Mouse (Mus musculus) bone marrow macrophage, adult 2 months (primary cell): Measurements from ENCODE around the gene Mef2b. TPM values are rescaled to one million over a fixed set of nuclear protein-coding genes. Genes with fewer than 3 reads are reported as not detected.

Source experiments
- H3K27ac ChIP-seq: 2 replicates; pipeline ENCODE4 v1.5.1; 2012; ENCODE audit warnings: low read depth, low read length; ENCODE audit not compliant: insufficient read depth
- H3K4me1 ChIP-seq: 2 replicates; pipeline ENCODE4 v1.6.1; 2012; ENCODE audit warnings: low read length; ENCODE audit not compliant: control insufficient read depth, insufficient read depth
- H3K4me3 ChIP-seq: 2 replicates; pipeline ENCODE4 v1.5.1; 2012; ENCODE audit warnings: mild to moderate bottlenecking, low read length, moderate library complexity; ENCODE audit not compliant: insufficient read depth
- CTCF ChIP-seq: IDR thresholded peaks from 2 replicates; pipeline ENCODE4 v1.5.1; 2012; ENCODE audit warnings: low read depth, mild to moderate bottlenecking, low read length, moderate library complexity
- POLR2A ChIP-seq: IDR thresholded peaks from 2 replicates; pipeline ENCODE4 v1.6.1; 2012; ENCODE audit warnings: mild to moderate bottlenecking, low read depth, low read length, borderline replicate concordance
- polyA plus RNA-seq: library from polyadenylated mRNA; stranded (reverse); fragments of >200 nt; gene quantifications from 2 replicates; pipeline ENCODE4 v1.2.4, GENCODE M21; 2012; ENCODE audit not compliant: missing spikeins, insufficient read depth, insufficient read length

Gene Mef2b
- polyA plus RNA-seq, 1 experiment, result not detected

DNA sequence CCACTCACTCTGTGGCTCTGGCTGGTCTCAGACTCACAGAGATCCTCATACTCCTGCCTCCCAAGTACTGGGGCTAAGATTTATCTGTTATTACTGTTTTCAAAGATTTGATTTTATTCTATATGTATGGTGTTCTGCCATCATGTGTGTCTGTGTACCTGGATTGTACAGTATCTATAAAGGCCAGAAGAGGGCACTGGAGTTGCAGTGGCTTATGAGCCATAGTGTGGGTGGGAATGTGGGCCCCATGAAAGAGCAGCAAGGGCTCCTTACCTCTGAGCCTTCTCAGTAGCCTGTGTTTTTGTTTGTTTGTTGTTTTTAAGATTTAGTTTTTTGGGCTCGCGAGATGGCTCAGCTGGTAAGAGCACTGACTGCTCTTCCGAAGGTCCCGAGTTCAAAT lies 39.6 kb downstream of the Mef2b start:
- Histone ChIP-seq H3K4me3 (no peak overlapping the region), H3K27ac (no peak overlapping the region), H3K4me1 (no peaks in the 10 kb centered on the region)
- TF ChIP-seq CTCF (no peak), POLR2A (no peak)

DNA sequence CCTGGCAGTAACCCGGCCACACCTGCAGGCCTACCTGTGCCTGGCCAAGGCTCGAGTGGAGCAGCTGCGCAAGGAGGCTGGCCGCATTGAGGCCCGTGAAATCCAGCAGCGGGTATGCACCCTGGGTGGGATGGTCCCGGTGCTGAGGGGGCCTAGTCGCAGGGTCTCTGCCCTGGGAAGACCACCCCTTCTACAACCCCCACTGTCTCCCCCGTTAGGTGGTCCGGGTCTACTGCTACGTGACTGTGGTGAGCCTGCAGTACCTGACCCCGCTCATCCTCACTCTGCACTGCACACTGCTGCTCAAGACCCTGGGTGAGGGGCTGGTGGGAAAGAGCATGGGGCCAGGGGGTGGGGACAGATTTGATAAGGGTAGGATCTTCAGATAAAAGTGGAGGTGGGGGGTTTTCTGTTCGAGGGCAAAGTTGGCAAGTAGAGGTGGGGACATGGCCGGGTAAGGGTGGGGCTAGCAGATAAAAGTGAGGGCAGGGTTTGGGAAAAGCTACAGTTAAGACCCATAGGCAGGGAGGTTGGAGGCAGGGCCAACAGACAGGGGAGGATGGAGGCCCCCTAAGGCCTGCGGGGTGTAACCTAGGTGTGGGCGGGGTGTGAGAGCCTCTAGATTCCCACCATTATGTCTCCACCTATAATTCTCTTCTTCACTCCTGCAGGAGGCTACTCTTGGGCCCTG lies 41.8 kb downstream of the Mef2b start:
- TF ChIP-seq CTCF, result no peak
- TF ChIP-seq POLR2A, result no peak
- no peak overlapping the region for H3K27ac ChIP-seq
- H3K4me3 ChIP-seq, result no peak overlapping the region
- H3K4me1 ChIP-seq, result no peaks in the 10 kb centered on the region

DNA sequence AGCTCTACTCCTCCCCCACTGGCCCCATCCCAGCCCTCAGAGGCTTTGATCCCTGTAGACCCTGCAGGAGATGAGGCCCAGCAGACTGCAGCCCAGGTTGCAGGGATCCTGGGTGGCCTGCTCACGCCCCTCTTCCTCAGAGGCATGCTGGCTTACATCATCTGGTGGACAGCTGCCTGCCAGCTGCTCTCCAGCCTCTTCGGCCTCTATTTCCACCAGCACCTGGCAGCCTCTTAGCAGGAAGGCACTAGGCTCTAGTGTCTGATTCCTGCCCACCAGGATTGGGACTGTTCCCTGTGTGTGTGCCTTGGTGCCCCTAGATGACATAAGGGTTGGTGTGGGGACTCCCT lies 42.4 kb downstream of the Mef2b start:
- no peak for TF ChIP-seq CTCF
- no peak for TF ChIP-seq POLR2A
- no peaks in the 10 kb centered on the region for H3K4me1 ChIP-seq
- H3K4me3 ChIP-seq, result no peak overlapping the region
- H3K27ac ChIP-seq, result no peak overlapping the region

DNA sequence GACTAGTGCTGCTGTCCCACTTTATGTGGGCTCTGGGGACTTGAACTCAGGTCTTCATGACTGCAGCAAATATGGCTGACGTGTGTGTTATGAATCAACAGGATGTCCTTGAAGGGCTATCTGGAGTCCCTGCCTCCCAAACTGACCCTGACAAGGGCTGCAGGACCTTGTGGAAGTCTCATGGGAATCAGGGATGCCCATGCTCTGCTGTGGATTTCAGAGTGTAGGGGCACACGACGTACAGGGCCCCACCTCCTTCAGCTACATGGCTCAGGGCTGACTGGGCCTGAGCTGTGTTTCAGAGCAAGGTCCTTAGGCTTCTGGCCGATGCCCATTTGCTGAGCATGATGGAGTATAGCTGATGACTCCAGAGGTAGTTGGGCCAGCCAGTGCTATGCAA lies 43.7 kb downstream of the Mef2b start:
- Histone ChIP-seq H3K4me1 (no peaks in the 10 kb centered on the region), H3K4me3 (no peak overlapping the region), H3K27ac (no peak overlapping the region)
- TF ChIP-seq CTCF (no peak), POLR2A (no peak)

DNA sequence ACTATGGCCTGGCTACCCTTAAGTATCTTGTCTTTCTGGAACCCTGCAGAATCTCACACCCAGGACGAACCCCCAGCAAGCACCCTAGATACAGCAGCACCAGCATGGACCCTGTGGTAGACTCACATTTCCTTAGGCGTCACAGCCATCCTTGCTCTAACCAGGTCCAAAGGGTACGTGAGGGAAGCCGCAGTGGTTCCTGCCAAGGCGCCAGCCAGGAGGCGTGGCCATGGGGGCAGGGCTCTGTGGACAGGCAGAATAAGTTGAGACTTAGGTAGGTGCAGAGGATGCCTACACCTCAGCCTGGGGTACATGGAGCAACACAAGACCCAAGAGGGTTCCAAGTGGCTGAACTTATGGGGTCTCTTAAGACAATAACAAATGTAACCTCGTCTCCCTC lies 49.2 kb downstream of the Mef2b start:
- Histone ChIP-seq H3K4me1 (no peaks in the 10 kb centered on the region), H3K27ac (no peak overlapping the region), H3K4me3 (no peak overlapping the region)
- TF ChIP-seq POLR2A (no peak), CTCF (no peak)

DNA sequence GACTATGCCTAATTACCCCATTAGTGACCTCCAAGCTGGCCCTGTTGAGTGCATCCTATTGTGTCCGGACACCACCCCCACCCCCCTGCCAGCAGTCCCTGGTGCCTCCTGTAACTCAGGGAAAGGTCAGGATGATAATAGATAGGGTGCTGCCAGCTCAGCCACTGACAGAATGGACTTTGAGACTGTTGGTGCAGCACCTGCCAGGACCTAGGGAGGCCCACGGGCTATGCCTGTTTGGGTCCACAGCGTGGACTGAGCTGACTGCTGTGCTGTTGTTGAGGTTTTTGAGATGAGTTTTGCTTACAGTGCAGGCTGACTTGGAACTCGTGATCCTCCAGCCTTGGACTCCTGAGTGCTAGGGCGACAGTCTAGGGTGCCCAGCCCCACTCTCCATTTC lies 53.7 kb downstream of the Mef2b start:
- no peak for TF ChIP-seq CTCF
- no peak for TF ChIP-seq POLR2A
- H3K27ac ChIP-seq, result no peak overlapping the region
- H3K4me3 ChIP-seq, result no peak overlapping the region
- no peaks in the 10 kb centered on the region for H3K4me1 ChIP-seq

DNA sequence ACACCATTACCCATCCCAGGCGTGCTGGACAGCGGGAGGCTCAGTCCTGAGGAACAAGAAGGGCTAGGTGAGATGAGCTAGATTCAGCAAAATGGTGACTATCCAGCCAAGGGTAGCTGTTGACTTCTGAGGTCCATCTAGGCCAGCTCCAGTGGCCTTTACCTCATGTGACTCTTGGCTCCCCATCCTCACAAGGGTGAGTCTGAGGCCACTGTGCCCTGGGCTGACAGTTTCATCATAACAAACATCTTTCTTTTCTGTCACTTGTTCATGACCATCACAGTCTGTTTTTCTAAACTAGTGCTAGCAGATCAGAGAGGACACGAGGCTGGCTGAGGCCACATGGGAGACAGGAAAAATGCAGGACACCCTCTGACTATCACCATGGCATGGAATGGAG lies 54.7 kb downstream of the Mef2b start:
- no peaks in the 10 kb centered on the region for H3K4me1 ChIP-seq
- TF ChIP-seq CTCF (no peak), POLR2A (no peak)
- H3K4me3 ChIP-seq, result no peak overlapping the region
- no peak overlapping the region for H3K27ac ChIP-seq

DNA sequence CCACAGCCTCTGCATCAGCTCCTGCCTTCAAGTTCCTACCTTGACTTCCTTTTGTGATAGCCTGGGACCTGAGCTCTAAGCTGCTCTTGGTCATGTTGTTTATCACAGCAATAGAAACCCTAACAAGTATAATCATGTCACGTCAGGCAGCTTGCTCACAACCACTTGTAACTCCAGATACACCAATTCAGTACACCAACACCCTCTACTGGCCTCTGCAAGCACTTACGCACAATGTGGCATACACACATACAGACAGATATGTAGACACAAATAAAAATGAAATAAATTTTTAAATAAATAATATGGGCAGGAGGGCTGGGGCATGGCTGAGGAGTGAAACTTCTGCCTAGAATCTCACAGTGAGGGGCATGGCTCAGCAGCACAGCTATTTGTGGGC lies 56.3 kb downstream of the Mef2b start:
- no peak overlapping the region for H3K4me3 ChIP-seq
- H3K4me1 ChIP-seq, result no peaks in the 10 kb centered on the region
- H3K27ac ChIP-seq, result no peak overlapping the region
- no peak for TF ChIP-seq CTCF
- TF ChIP-seq POLR2A, result no peak

DNA sequence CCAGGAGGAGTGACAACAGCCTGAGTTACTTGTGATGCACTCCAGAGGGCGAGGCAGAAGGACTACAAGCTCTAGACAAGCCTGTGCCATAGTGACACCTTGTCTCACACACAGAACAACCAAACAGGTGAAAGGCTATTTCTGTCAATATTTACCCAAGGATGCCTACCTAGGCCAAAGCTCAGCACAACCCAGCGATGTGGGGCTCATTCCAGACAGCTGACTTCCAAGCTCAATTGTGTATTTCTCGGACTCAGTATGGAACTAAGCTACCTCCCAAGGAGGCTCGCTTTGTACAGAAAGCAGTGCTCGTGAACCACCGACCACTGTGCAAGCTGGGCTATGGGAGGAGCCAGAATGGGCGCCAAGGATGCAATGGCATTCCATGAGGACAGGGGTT lies 58.1 kb downstream of the Mef2b start:
- no peak overlapping the region for H3K27ac ChIP-seq
- no peaks in the 10 kb centered on the region for H3K4me1 ChIP-seq
- TF ChIP-seq CTCF (no peak), POLR2A (no peak)
- H3K4me3 ChIP-seq, result no peak overlapping the region

DNA sequence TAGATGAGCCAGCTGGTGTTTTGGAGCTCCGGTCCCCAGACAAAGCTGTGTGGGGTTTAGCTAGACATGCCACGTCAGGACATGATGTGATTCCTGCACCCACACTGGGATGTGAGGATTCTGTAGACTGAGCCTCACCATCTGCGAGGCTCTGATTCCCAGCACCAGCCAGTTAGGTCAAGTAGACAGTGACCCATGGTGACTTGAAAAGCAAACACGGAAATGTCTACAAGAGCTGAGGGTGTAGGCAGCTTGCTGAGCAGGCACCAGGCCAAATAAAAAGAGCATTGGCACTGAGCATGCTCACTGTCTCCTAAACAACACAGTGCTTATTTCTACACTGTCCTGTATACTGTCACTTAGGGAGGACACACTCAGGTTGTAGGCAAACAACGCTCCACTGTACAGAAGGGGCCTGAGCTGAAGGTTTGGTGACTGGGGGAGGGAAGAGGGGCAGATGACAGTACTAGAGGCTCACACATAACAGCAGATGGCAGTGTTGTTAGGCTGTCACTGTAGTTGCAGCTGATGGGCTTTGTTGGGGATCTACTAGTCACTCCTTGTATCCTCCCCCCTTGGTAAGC lies 60.7 kb downstream of the Mef2b start:
- H3K27ac ChIP-seq, result no peak overlapping the region
- no peak overlapping the region for H3K4me3 ChIP-seq
- no peaks in the 10 kb centered on the region for H3K4me1 ChIP-seq
- TF ChIP-seq POLR2A, result no peak
- TF ChIP-seq CTCF, result no peak

DNA sequence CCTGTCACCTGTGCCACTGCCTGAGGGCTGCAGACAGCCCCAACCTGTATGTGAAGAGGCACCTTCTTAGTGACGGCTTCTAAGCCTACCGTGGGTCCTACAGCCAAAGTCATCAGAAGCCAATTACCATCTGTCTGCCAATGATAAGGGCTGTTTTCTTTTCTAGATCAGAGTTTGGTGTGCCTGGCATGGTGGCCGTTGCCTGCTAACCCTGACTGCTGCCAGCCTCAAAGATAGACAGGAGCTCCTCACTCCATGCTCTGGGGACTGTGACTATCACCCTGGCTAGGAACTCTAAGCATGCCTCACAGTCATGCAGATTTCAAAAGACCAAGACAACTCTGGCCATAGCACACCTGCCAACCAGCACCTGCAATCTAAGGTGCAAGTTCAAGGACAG lies 61.9 kb downstream of the Mef2b start:
- Histone ChIP-seq H3K27ac (no peak overlapping the region), H3K4me1 (no peaks in the 10 kb centered on the region)
- no peak for TF ChIP-seq POLR2A
- no peak for TF ChIP-seq CTCF

More for the DNA sequence above, 61.9 kb downstream of the Mef2b start:
- no peak overlapping the region for H3K4me3 ChIP-seq
